Mouse (Mus musculus) liver, postnatal 0 days (tissue): Measurements from ENCODE around the gene Gm10352. TPM values are rescaled to one million over a fixed set of nuclear protein-coding genes. Genes with fewer than 3 reads are reported as not detected.
"Not testable (repeated sequence)": the region's sequence is repeated elsewhere in the genome, so short reads cannot be mapped to it uniquely, and the experiment has no call there.

Experiments
- ATAC-seq: fragments of 200-750 bp; cut with Nextera tagmentation; 2 replicates; pipeline ENCODE4 v1.8.0; 2017; ENCODE audit warnings: mild to moderate bottlenecking, moderate library complexity
- DNase-seq: peaks from one replicate; pipeline ENCODE4 v3.0.0-alpha.2; 2016
- H3K27ac ChIP-seq: fragments of 300-500 bp; sonication (generic); 2 replicates; pipeline ENCODE4 v1.5.1; 2014; ENCODE audit warnings: antibody characterized with exemption, moderate library complexity, mild to moderate bottlenecking, low read depth
- H3K27me3 ChIP-seq: fragments of 300-500 bp; sonication (generic); 2 replicates; pipeline ENCODE4 v1.6.1; 2014; ENCODE audit warnings: low read length, control low read depth, mixed read lengths; ENCODE audit not compliant: insufficient read depth
- H3K36me3 ChIP-seq: fragments of 300-500 bp; sonication (generic); replicated peaks from 2 replicates; pipeline ENCODE4 v1.6.1; 2014; ENCODE audit warnings: mild to moderate bottlenecking, control low read depth, low read length, moderate library complexity, mixed read lengths; ENCODE audit not compliant: insufficient read depth
- H3K4me1 ChIP-seq: fragments of 300-500 bp; sonication (generic); 2 replicates; pipeline ENCODE4 v1.6.1; 2014; ENCODE audit warnings: antibody characterized with exemption, mild to moderate bottlenecking, control low read depth; ENCODE audit not compliant: insufficient read depth
- H3K4me2 ChIP-seq: fragments of 300-500 bp; sonication (generic); 2 replicates; pipeline ENCODE4 v1.6.1; 2014; ENCODE audit warnings: low read depth, mild to moderate bottlenecking, low read length, moderate library complexity, mixed read lengths
- H3K4me3 ChIP-seq: fragments of 300-500 bp; sonication (generic); 2 replicates; pipeline ENCODE4 v1.5.1; 2014; ENCODE audit warnings: low read depth, low read length
- H3K9ac ChIP-seq: fragments of 300-500 bp; sonication (generic); replicated peaks from 2 replicates; pipeline ENCODE4 v1.6.1; 2014; ENCODE audit warnings: mild to moderate bottlenecking, moderate library complexity
- H3K9me3 ChIP-seq: fragments of 300-500 bp; sonication (generic); 2 replicates; pipeline ENCODE4 v1.6.1; 2016; ENCODE audit warnings: mild to moderate bottlenecking, control low read depth, low read length, mixed read lengths
- WGBS: fragments of 180-500 bp; shearing (Covaris S2); extraction: QIAGEN DNeasy Blood & Tissue Kit; methylation state at CpG from one replicate; pipeline ENCODE4 v1.1.7; 2014; ENCODE audit not compliant: insufficient replicate concordance; 5-methylcytosine and 5-hydroxymethylcytosine counted together
- polyA plus RNA-seq: library from polyadenylated mRNA; unstranded; fragments of >200 nt; fragmentation: Nextera tagmentation; extraction: Ambion mirVana; gene quantifications from 2 replicates; pipeline ENCODE4 v1.2.1, GENCODE M21; 2015

The Gm10352 gene
- not detected in 2 replicates for polyA plus RNA-seq

DNA sequence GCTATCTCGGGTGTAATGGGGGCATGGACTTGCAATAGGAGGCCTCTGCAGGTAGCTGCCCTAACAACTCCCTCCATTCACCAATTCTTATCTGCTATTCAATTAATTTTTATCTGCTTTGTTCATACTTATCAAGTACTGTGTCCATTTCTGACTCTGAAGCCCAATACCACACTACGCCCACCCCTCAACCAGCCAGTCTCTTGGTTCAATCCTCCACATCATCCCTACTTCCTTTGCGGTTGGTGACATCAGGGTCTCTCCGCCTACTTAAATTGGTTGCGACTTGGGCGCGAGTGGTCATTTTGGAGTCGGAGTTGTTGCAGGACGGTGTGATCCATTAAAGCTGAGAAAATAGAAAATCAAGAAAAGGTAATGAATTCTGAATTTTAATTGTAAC is at the start of gene Gm10352:
TSS of gene Gm10352 (plus strand) at position 301 of the 400 bp plus-strand sequence.
- ATAC-seq, H3K4me1 ChIP-seq: not testable (repeated sequence)
- WGBS = no CpG with 5 or more reads among the region's 9 CpGs

DNA sequence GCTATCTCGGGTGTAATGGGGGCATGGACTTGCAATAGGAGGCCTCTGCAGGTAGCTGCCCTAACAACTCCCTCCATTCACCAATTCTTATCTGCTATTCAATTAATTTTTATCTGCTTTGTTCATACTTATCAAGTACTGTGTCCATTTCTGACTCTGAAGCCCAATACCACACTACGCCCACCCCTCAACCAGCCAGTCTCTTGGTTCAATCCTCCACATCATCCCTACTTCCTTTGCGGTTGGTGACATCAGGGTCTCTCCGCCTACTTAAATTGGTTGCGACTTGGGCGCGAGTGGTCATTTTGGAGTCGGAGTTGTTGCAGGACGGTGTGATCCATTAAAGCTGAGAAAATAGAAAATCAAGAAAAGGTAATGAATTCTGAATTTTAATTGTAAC is 31.5 kb downstream of the Gm10352 start, which contains the start of gene Gm29289:
TSS of gene Gm29289 (plus strand) at position 301 of the 400 bp plus-strand sequence.
- not testable (repeated sequence) for DNase-seq, H3K27me3 ChIP-seq, ATAC-seq, H3K36me3 ChIP-seq, H3K4me1 ChIP-seq, H3K9me3 ChIP-seq, H3K4me3 ChIP-seq, H3K4me2 ChIP-seq, H3K9ac ChIP-seq, H3K27ac ChIP-seq
- no CpG with 5 or more reads among the region's 9 CpGs for whole genome bisulfite sequencing

More for the DNA sequence above, at the start of gene Gm10352:
- H3K27me3 ChIP-seq, H3K4me2 ChIP-seq, H3K27ac ChIP-seq, H3K4me3 ChIP-seq, H3K9ac ChIP-seq, H3K36me3 ChIP-seq, DNase-seq, H3K9me3 ChIP-seq: not testable (repeated sequence)

Other genes with a start within 250 kb of the Gm10352 start
- gene Sry, start 237.3 kb upstream of the Gm10352 start, polyA plus RNA-seq = not detected in 2 replicates
- gene H2al2b, start 180.3 kb upstream of the Gm10352 start, polyA plus RNA-seq = not detected in 2 replicates
- gene Gm4064, start 104.8 kb upstream of the Gm10352 start, polyA plus RNA-seq = not detected in 2 replicates
- gene Rbmy, start 70.3 kb upstream of the Gm10352 start, polyA plus RNA-seq = not detected in 2 replicates
- gene Gm10256, start 70.3 kb upstream of the Gm10352 start, polyA plus RNA-seq = not detected in 2 replicates
- gene Gm29289, start 31.6 kb downstream of the Gm10352 start, polyA plus RNA-seq = not detected in 2 replicates